Mouse (Mus musculus): Measurements from ENCODE around the gene Hist1h2an.
A peak's percentile ranks its signal among the peaks of the same experiment; 100 is the strongest.
"Not testable (repeated sequence)": the region's sequence is repeated elsewhere in the genome, so short reads cannot be mapped to it uniquely, and the experiment has no call there.

DNA sequence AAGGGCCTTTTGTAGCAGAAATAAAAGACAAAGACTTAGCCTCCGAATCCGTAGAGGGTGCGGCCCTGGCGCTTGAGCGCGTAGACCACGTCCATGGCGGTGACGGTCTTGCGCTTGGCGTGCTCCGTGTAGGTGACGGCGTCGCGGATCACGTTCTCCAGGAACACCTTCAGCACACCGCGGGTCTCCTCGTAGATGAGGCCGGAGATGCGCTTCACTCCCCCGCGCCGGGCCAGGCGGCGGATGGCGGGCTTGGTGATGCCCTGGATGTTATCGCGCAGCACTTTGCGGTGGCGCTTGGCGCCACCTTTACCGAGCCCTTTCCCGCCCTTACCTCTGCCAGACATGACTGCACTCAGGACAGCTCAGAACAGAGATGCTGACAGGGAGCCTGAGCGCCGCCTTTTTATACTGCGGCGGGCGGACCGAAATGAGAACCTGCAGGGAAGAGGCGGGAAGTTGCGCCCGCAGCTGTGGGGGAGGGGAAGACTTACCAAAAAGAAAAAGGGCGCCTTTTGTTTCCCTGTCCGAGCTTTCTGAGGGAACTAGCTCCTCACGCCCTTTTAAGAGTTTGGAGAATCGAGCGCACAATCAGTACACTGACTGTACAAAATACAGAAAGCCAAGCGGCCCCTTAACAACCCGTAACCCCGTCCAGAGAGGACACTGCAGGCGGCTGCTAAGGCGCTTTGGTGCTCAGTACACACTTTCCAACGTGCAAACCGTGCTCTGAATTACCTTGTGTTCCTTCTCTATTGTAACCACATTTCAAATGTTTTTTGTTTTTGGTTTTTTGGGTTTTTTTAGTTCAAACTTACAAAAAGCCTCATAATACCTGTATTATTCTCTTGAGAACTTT is 36.6 kb downstream of the Hist1h2an start, which contains the start of gene Hist1h4k:
- TF ChIP-seq CHD1 (IDR thresholded peaks at IDR 0.05; ENCODE audit: low read depth, low read length); CTCF (IDR thresholded peaks at IDR 0.05 in 2 of 3, conservative IDR thresholded peaks at IDR 0.05 in 1 of 3; ENCODE audit: control insufficient read depth in 1 of 3, insufficient read depth in 1 of 3, low read depth in 2 of 3, low read length in 3 of 3, poor library complexity in 1 of 3, severe bottlenecking in 1 of 3); UBTF (IDR thresholded peaks at IDR 0.05; ENCODE audit: borderline replicate concordance, insufficient read depth, low read depth, low read length); TCF12 (IDR thresholded peaks at IDR 0.05; ENCODE audit: low read depth, low read length); MXI1 (IDR thresholded peaks at IDR 0.05; ENCODE audit: low read depth, low read length); E2F4 (IDR thresholded peaks at IDR 0.05; ENCODE audit: borderline replicate concordance, low read depth, low read length); USF2 (IDR thresholded peaks at IDR 0.05; ENCODE audit: borderline replicate concordance in 1 of 2, insufficient read depth in 1 of 2, low read depth in 1 of 2, low read length in 2 of 2); SMC3 (IDR thresholded peaks at IDR 0.05; ENCODE audit: low read depth, low read length); NRF1 (IDR thresholded peaks at IDR 0.05; ENCODE audit: insufficient read depth, low read depth, low read length, poor library complexity, severe bottlenecking); GATA1 (IDR thresholded peaks at IDR 0.05; ENCODE audit: low read depth, low read length); CHD2 (IDR thresholded peaks at IDR 0.05; ENCODE audit: low read length); MAX (IDR thresholded peaks at IDR 0.05; ENCODE audit: low read length): not testable (repeated sequence)
- TF ChIP-seq POLR2A (IDR thresholded peaks at IDR 0.05; ENCODE audit: control insufficient read depth in 1 of 2, insufficient read depth in 1 of 2, low read depth in 1 of 2, low read length in 2 of 2, poor library complexity in 1 of 2), result peak; percentile 96 to 97
